Mouse (Mus musculus) liver, postnatal 0 days (tissue): ENCODE results near the gene Npl. TPM values are rescaled to one million over a fixed set of nuclear protein-coding genes. Genes with fewer than 3 reads are reported as not detected.
A peak's percentile ranks its signal among the peaks of the same experiment; 100 is the strongest.

Experiments used
- ATAC-seq: fragments of 200-750 bp; cut with Nextera tagmentation; 2 replicates; pipeline ENCODE4 v1.8.0; 2017; ENCODE audit warnings: mild to moderate bottlenecking, moderate library complexity
- DNase-seq: peaks from one replicate; pipeline ENCODE4 v3.0.0-alpha.2; 2016
- H3K27ac ChIP-seq: fragments of 300-500 bp; sonication (generic); 2 replicates; pipeline ENCODE4 v1.5.1; 2014; ENCODE audit warnings: antibody characterized with exemption, moderate library complexity, mild to moderate bottlenecking, low read depth
- H3K27me3 ChIP-seq: fragments of 300-500 bp; sonication (generic); 2 replicates; pipeline ENCODE4 v1.6.1; 2014; ENCODE audit warnings: low read length, control low read depth, mixed read lengths; ENCODE audit not compliant: insufficient read depth
- H3K36me3 ChIP-seq: fragments of 300-500 bp; sonication (generic); replicated peaks from 2 replicates; pipeline ENCODE4 v1.6.1; 2014; ENCODE audit warnings: mild to moderate bottlenecking, control low read depth, low read length, moderate library complexity, mixed read lengths; ENCODE audit not compliant: insufficient read depth
- H3K4me1 ChIP-seq: fragments of 300-500 bp; sonication (generic); 2 replicates; pipeline ENCODE4 v1.6.1; 2014; ENCODE audit warnings: antibody characterized with exemption, mild to moderate bottlenecking, control low read depth; ENCODE audit not compliant: insufficient read depth
- H3K4me2 ChIP-seq: fragments of 300-500 bp; sonication (generic); 2 replicates; pipeline ENCODE4 v1.6.1; 2014; ENCODE audit warnings: low read depth, mild to moderate bottlenecking, low read length, moderate library complexity, mixed read lengths
- H3K4me3 ChIP-seq: fragments of 300-500 bp; sonication (generic); 2 replicates; pipeline ENCODE4 v1.5.1; 2014; ENCODE audit warnings: low read depth, low read length
- H3K9ac ChIP-seq: fragments of 300-500 bp; sonication (generic); replicated peaks from 2 replicates; pipeline ENCODE4 v1.6.1; 2014; ENCODE audit warnings: mild to moderate bottlenecking, moderate library complexity
- H3K9me3 ChIP-seq: fragments of 300-500 bp; sonication (generic); 2 replicates; pipeline ENCODE4 v1.6.1; 2016; ENCODE audit warnings: mild to moderate bottlenecking, control low read depth, low read length, mixed read lengths
- CTCF ChIP-seq: sonication (generic); IDR thresholded peaks from 2 replicates; pipeline ENCODE4 v1.5.1; 2016; ENCODE audit warnings: antibody characterized with exemption, low read depth
- EP300 ChIP-seq: IDR thresholded peaks from 2 replicates; pipeline ENCODE4 v1.6.1; 2016; ENCODE audit warnings: antibody characterized with exemption, low read depth, mild to moderate bottlenecking
- WGBS: fragments of 180-500 bp; shearing (Covaris S2); extraction: QIAGEN DNeasy Blood & Tissue Kit; methylation state at CpG from one replicate; pipeline ENCODE4 v1.1.7; 2014; ENCODE audit not compliant: insufficient replicate concordance; 5-methylcytosine and 5-hydroxymethylcytosine counted together
- polyA plus RNA-seq: library from polyadenylated mRNA; unstranded; fragments of >200 nt; fragmentation: Nextera tagmentation; extraction: Ambion mirVana; gene quantifications from 2 replicates; pipeline ENCODE4 v1.2.1, GENCODE M21; 2015

Npl gene
- polyA plus RNA-seq, 1 experiment from 2014 or later: 6.8 TPM

GRCm38 (mm10) chr1:153500030-153500429, 49.8 kb downstream of the Npl start:
- ATAC-seq (peak; percentile 38; the same call in 1 of the 2 replicates), DNase-seq (peak; percentile 30)
- H3K4me1 ChIP-seq: no peaks in the 10 kb centered on the region
- H3K27me3 ChIP-seq: no peaks in the 10 kb centered on the region
- no peak overlapping the region for H3K4me2 ChIP-seq
- no peak for TF ChIP-seq EP300
- TF ChIP-seq CTCF: no peak
- no peak overlapping the region for H3K9ac ChIP-seq
- no peaks in the 10 kb centered on the region for H3K9me3 ChIP-seq
- H3K4me3 ChIP-seq: no peak overlapping the region
- H3K27ac ChIP-seq: no peak overlapping the region
- WGBS: 68% methylated on average over 9 of the region's 9 CpGs
- H3K36me3 ChIP-seq: no peaks in the 10 kb centered on the region

GRCm38 (mm10) chr1:153496030-153496429, 53.8 kb downstream of the Npl start:
- TF ChIP-seq CTCF (no peak), EP300 (no peak)
- WGBS: 73% methylated on average over 3 of the region's 3 CpGs
- Histone ChIP-seq H3K27ac (no peak overlapping the region), H3K36me3 (no peaks in the 10 kb centered on the region), H3K4me3 (no peak overlapping the region), H3K4me1 (no peaks in the 10 kb centered on the region; the same call in 1 of the 2 replicates), H3K27me3 (no peaks in the 10 kb centered on the region), H3K9ac (no peak overlapping the region), H3K4me2 (no peak overlapping the region), H3K9me3 (no peaks in the 10 kb centered on the region)
- ATAC-seq (no peak), DNase-seq (no peak)

GRCm38 (mm10) chr1:153493931-153494330, 55.9 kb downstream of the Npl start:
- WGBS: 35% methylated on average over 6 of the region's 6 CpGs
- no peak overlapping the region for H3K27ac ChIP-seq
- no peaks in the 10 kb centered on the region for H3K36me3 ChIP-seq
- no peaks in the 10 kb centered on the region for H3K27me3 ChIP-seq
- H3K4me3 ChIP-seq: no peak overlapping the region
- H3K9me3 ChIP-seq: no peaks in the 10 kb centered on the region
- no peak overlapping the region for H3K4me2 ChIP-seq
- TF ChIP-seq CTCF (no peak), EP300 (no peak)
- no peaks in the 10 kb centered on the region; the same call in 1 of the 2 replicates for H3K4me1 ChIP-seq
- H3K9ac ChIP-seq: no peak overlapping the region
- DNase-seq: no peak
- no peak for ATAC-seq

- no peaks in the 10 kb centered on the region for H3K36me3 ChIP-seq
- ATAC-seq: no peak
- no peak overlapping the region for H3K4me3 ChIP-seq
- DNase-seq: peak; percentile 43
- WGBS: 51% methylated on average over 4 of the region's 4 CpGs
- no peak overlapping the region for H3K4me2 ChIP-seq
- H3K9me3 ChIP-seq: no peaks in the 10 kb centered on the region
- TF ChIP-seq EP300: no peak
- no peak for TF ChIP-seq CTCF
- H3K27ac ChIP-seq: no peak overlapping the region
- no peak overlapping the region for H3K9ac ChIP-seq
- H3K4me1 ChIP-seq: no peaks in the 10 kb centered on the region; the same call in 1 of the 2 replicates
- no peaks in the 10 kb centered on the region for H3K27me3 ChIP-seq
Observed at GRCm38 (mm10) chr1:153493338-153493737, 56.5 kb downstream of the Npl start.

- ATAC-seq: no peak
- Histone ChIP-seq H3K4me2 (no peak overlapping the region), H3K4me1 (peaks cover 4% of the 10 kb centered on the region), H3K4me3 (no peak overlapping the region), H3K9ac (no peak overlapping the region), H3K9me3 (no peaks in the 10 kb centered on the region), H3K27ac (peak overlapping the region; percentile 64), H3K27me3 (no peaks in the 10 kb centered on the region), H3K36me3 (no peaks in the 10 kb centered on the region)
- no peak for DNase-seq
- 71% methylated on average over 1 of the region's 1 CpGs for WGBS
- TF ChIP-seq EP300: peak; percentile 34
- no peak for TF ChIP-seq CTCF
Observed at GRCm38 (mm10) chr1:153491822-153492221, 58.0 kb downstream of the Npl start.

- Histone ChIP-seq H3K9me3 (no peaks in the 10 kb centered on the region), H3K4me1 (peaks cover 4% of the 10 kb centered on the region), H3K4me2 (no peak overlapping the region), H3K27me3 (no peaks in the 10 kb centered on the region), H3K36me3 (no peaks in the 10 kb centered on the region), H3K27ac (peak overlapping the region; percentile 64; the same call in 1 of the 2 replicates), H3K4me3 (no peak overlapping the region), H3K9ac (no peak overlapping the region)
- TF ChIP-seq EP300 (no peak), CTCF (no peak)
- WGBS: 95% methylated on average over 2 of the region's 2 CpGs
- DNase-seq (no peak), ATAC-seq (no peak)
Observed at GRCm38 (mm10) chr1:153491345-153491744, 58.5 kb downstream of the Npl start.

- Histone ChIP-seq H3K4me1 (peaks cover 13% of the 10 kb centered on the region), H3K27me3 (no peaks in the 10 kb centered on the region), H3K4me3 (no peak overlapping the region), H3K9ac (no peak overlapping the region), H3K9me3 (no peaks in the 10 kb centered on the region), H3K27ac (peak overlapping the region; percentile 40; the same call in 1 of the 2 replicates), H3K36me3 (no peaks in the 10 kb centered on the region), H3K4me2 (no peak overlapping the region)
- no peak for DNase-seq
- ATAC-seq: no peak
- WGBS: 79% methylated on average over 4 of the region's 4 CpGs
- TF ChIP-seq CTCF: no peak
- no peak for TF ChIP-seq EP300
Observed at GRCm38 (mm10) chr1:153489963-153490362, 59.9 kb downstream of the Npl start.
